Mouse (Mus musculus) adrenal gland, postnatal 4 days (tissue): ENCODE measurements around the gene Gm45062. TPM values are rescaled to one million over a fixed set of nuclear protein-coding genes. Genes with fewer than 3 reads are reported as not detected.
A peak's percentile ranks its signal among the peaks of the same experiment; 100 is the strongest.

Source experiments
- DNase-seq, 2 experiments: peaks; one replicate each; pipeline ENCODE4 v3.0.0; 2021 to 2022; ENCODE audit warnings: low spot score in 2 of 2, mixed read lengths in 2 of 2
- long read RNA-seq, 2 experiments: library from polyadenylated mRNA; stranded (forward); transcript quantifications; one replicate each; pipeline ENCODE4 v2.0.0; 2021
- total RNA-seq, 2 experiments: library from RNA; stranded (reverse); gene quantifications; 2 replicates each; pipeline ENCODE4 v1.2.3; 2021

Gm45062 gene
- total RNA-seq = not detected
- long read RNA-seq, experiment 1, partial matches to known transcripts = 0 of 1 reads
- long read RNA-seq, experiment 1, other reads (novel, unspliced or antisense) = 1 of 1 reads
- long read RNA-seq, experiment 2, partial matches to known transcripts = 0 of 2 reads
- long read RNA-seq, experiment 2, other reads (novel, unspliced or antisense) = 2 of 2 reads

DNA sequence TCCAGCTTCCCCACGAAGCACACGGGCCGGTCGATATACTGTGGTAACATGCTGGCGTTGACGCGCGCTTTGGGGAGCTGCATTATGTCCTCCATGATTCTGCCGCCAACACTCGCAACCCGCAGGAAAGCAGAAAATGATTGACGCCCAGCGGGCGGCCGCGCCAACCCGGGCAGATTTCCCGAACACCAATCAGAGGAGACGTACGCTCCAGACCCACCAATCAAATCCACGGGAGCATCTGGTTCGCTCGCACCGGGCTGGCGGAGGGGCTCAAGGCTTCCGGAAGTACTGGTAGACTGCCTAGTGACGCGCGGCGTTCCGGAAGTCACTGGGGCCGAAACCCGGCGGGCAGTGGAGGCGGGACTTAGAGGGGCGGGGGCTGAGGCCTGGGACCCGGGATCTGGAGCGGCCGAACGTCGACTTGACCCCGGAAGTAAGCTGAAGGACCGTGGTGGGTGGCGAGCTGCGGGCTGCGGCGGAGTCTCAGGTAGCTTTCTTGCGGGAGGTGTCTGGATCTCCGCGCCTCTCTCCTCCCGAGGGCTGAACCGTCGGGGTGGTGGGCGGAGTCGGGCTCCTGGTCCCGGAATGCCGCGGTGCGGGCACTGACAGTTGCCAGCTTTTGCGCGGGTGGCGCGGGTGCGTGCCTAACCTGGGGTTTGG, at the start of gene Gm45062, which contains the start of the genes Rpa3 and Umad1:
Gene Gm45062 (plus strand): TSS at position 447 of the 663 bp plus-strand sequence.
Gene Rpa3 (minus strand): TSS at position 170 of the 663 bp plus-strand sequence.
Gene Umad1 (plus strand): TSS at position 285 of the 663 bp plus-strand sequence.
- DNase-seq = peak; percentile 90 to 93

DNA sequence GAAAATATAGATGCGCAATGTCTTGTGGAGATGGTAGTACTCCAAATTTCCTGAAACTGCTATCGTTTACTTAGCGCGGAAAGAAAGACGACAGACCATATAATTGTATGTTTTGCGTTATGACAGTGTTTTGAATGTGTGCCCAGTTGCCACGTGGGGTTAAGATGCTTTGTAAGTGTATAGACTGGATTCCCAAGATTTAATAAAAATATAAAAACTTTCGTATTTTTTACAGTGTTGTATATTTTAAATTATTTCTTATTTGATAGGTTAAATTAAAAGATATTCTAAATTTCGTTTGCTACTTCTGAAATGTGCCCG, 49.4 kb upstream of the Gm45062 start:
- no peak for DNase-seq

DNA sequence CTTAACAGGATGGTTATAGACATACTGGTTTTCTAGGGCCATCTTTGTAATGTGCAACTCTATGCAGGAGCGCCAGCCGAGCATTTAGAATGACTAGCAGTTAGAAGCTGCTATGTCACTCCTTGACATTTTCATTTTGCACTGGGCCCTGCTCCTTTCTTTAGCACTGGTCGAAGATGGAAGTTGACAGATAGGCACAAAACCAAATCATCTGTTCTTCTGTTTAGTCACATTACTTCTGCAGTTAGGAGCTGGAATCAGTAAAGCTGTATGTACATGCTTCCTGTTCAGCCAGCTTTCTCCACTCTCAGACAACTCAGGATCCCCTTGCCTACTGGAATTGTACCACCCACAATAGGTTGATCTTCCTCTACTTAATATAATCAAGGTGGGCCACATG, 48.6 kb upstream of the Gm45062 start:
- DNase-seq = no peak

DNA sequence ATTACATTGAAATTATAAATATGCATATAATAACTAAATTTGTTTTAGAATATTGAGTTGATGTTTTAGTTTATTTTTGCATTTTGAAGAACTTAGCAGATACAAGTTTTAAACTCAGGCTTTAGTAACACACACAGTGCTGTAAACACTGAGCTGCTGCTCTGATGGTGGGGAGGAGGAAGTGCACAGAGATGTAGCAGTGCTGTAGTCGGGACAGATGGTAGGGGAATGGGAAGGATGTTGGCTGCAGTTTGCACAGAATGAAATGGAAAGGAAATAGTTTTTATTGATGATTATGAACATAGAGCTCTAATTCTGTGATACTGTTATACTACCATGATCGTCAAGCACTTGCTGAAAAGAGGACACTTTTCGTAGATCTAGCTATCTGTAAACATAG, 32.2 kb upstream of the Gm45062 start:
- no peak for DNase-seq

DNA sequence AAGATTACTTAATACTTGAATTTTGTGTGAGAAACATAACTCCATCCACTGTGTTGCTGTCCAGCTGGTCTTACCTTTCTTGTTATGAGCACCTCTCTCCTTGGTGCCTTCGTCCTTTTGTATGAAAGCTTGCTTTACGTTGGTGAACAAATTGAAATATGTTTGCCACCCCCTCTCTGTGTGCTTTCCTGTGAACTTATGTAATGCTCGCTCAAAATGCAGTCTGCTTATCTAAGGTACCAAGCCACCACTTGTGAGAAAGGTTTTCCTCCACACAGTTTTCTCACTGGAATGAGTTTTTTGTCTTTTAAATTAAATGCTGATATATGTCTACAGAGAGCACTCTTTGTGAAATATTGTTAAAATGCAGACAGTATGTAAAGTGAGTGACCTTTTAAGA, 30.7 kb upstream of the Gm45062 start:
- no peak for DNase-seq

DNA sequence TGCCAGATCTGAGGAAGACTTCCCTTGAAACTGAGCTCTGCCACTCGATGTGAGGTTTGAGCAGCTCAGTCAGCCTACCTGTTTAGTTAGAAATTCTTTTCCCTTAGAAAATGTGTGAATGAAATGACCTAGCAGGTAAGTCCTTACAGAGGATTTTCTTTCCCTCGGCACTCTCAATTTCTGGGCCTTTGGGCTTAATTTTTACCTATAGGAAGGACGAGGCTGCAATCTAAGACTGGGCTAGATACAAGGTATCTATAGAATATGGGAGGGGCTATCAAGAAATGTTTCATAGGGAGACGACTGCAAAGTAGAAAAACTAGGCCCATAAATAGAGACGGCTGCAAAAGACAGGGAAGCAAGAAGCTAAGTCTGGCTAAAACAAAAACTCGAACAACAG, 934 bp upstream of the Gm45062 start:
- no peak for DNase-seq

DNA sequence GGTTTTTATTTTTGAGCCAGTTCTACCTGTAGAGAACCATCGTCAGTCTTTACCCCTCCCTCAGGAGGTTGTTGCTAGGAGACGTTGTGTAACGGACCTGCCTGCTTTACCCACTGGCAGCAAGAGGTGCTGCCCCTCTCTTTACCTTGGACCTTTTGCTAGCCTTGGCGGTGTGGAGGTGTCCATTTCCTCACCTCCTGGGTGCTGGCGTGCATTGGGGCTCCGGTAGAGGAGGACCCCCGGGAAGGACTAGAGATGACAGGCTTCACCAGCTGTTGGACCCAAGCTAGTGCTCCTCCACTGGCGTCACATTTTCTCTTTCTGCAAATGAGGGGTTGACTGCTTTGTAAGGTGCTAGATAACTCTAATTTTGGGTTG, 406 bp downstream of the Gm45062 start:
- peak; percentile 6 to 8 for DNase-seq

DNA sequence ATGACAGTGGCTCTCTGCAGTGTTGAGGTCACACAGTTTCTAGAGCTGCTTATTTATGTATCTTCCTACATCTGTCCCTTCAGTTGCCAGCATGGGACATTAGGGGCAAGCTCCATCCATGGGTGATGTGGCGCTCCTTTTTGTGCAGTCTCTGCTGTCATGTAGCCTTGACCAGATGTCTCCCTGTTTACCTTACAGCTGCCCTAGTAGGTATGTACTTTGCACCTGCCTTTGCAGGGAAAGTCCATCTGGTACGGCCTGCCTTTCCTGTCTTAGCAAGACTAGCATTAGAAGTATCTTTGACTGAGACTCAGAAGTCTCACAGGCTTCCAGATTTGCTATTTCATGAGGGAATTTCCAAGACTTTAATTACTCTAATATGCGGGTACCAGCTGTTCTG, 11.8 kb downstream of the Gm45062 start:
- DNase-seq = no peak

DNA sequence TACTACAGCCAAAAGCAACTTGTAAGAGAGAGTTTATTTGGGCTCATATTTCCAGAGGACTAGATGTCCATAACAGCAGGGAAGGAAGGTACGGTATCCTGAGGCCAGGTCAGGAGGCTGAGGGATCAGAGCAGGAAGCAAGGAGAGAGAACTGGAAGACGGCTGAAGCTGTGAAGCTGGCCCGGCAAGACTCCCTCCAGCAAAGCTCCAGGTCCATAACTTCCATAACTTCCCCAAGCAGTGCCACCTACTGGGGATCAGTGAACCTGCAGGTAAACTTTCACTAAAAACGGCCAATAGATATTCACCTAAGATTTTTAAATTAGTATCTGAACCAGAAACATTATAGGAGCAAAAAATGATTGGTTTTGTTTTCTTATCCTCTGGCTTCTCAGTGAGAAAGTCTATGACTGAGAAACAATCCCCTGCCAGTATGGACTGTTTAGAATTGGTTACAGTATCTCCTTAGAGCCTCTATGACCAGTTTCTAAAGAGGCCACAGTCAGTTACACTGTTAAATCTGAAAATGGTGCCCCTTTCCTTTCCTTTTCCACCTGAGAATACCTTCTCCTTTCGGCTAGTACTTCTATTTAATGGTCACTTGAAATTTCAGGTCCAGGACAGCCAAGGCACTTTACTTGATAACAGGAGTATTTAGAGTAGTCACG, 15.3 kb downstream of the Gm45062 start:
- DNase-seq = peak in 1 of 2 experiments; percentile 14

DNA sequence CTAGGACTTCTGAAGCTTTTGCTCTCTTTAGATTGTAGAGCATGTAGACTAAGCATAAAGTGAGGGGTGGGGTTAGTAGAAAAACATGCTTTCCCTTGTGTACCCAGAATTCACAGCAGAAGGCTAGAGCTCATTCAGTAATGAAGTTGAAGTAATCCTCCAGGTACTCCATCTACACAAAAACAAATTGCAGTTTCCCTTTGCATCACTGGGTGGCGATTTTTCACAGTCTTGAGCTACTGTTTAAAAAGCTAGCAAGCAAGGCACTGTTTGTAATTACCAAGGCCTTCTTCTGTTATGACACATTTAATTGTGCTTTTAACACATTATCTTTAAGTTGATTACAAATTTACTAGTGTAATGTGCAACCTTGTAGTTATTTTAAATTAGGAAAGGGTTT, 15.8 kb downstream of the Gm45062 start:
- no peak for DNase-seq

DNA sequence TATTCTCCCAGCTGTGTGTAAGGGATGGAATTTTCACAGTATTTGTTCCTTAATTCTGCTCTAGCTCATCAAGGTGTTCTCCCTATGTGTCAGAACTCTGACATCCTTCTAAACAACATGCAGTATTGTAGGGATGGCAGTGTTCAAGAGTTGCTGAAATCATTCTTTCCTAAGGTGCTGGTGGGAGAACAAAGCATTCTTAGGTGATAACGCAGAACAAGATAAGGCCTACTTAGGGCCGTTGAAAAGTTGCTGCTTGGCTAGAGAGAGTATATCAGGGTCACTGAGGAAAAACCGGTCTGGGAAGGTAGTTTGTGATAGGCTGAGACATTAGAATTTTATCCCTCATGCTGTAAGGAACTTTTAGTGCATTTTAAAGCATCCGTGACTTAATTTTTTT, 17.2 kb downstream of the Gm45062 start:
- DNase-seq = no peak

DNA sequence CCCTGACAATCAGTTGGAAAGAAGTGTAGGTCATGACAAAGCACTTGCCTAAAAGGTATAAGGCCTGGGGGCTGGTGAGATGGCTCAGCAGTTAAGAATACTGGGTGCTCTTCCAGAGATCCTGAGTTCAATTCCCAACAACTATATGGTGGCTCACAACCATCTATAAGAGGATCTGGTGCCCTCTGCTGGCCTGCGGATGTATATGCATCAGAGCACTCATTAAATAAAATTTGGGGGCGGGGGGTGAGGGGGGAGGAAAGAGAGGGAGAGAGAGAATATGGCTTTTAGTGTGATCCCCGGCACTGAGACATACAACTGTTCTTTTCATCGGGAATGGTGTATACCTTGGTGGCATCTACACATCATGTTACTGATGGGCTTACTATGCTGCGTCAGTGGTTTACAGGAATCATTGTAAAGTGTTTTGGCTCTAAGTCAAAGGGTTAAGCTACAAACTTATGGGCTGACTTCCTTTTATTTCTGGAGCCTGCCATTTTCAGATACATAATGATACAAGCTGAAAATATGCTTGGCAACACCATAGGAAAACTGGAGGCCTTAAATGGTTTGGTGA, 19.3 kb downstream of the Gm45062 start:
- no peak for DNase-seq

DNA sequence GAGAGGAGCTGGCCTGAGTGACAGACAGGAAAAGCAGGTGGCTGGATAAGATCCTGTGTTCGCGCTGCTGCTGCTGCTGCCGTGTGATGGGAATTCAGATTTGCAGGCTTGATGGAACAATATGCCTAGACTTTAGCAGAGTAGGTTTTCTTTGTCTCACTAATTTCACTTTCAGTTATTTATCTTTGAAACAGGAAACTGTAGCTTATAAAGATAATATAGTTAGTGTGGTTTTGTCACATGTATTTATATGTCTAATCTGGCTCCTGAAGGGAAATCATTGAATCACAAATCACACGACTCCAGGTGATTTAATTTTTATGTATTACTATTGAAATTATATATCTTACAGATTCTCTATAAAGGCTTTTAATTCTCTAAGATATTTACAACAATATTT, 24.0 kb downstream of the Gm45062 start:
- DNase-seq = no peak

DNA sequence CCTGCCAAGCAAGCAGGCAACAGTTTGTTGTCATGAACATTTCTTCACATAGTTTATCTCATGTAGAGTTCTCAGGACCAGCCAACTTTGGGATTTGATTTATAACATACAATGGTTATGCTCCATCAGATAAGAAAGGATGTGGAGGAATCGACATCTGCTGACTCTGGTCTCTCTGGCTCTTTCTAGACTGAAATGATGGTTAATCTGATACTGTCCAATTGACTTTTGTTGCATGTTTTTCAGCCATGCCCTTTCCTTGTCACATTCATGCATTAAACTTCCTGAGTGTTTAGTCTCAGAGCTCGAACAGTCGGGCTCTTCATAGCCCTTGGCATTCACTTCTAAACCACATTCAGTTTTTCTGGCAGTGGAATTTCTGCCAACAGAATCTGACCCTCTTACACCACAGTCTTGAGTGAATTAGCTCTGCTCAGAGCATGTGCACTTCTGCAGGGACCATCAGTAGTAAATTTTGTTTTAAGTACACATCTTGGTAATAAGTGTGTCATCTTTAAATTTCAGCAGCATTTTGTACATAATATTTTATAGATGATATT, 26.2 kb downstream of the Gm45062 start:
- DNase-seq = no peak

DNA sequence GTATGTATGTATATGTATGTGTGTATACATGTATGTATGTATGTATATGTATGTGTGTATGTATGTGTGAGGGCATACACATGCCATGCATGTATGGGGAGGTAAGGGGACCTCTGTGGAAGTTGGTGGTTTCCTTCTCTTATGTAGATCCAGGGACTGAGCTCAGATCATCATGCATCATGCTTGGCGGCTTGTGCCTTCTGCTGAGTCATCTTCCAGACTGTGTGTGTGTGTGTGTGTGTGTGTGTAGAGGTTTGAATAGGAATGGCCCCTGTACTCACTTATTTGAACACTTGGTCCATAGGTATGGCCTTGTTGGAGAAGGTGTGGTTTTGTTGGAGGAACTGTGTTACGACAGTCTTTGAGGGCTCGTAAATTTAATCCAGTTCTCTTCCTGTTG, 26.9 kb downstream of the Gm45062 start:
- no peak for DNase-seq

DNA sequence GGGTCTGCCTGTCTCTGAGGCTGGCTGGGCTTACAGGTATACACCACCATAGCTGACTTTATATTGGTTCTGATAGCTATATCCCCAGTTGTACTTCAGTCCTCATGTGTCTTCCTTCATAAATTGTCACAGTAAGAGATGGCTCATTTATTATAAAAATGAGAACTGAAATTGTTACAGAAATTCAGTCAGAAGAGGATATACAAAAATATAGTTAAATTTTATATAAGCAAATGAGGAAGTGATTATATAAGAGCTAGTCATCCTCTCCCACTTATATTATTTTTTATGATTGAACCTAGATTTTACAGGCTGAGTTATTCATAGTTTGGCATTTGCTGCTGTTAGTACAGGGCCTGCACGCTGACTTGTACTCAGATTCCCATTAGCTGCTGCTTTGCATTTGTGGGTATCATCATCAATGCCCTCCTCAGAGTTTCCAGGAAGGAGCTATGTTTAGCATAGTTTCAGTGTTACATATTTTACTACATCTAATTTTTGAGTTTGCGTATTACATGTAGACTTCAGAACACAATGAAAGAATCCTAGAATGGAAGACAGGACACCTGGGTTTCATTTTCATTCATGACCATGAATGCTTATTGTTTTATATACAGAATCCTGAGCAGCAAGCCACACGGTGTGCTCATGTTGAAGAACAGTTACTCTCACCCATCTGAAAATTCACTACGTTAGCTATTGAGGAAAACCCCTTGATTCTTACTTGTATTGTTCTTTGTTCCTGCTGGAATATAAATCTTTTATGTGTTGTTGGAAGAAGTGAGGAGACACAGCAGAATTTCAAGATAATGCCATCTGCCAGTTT, 29.7 kb downstream of the Gm45062 start:
- no peak for DNase-seq

DNA sequence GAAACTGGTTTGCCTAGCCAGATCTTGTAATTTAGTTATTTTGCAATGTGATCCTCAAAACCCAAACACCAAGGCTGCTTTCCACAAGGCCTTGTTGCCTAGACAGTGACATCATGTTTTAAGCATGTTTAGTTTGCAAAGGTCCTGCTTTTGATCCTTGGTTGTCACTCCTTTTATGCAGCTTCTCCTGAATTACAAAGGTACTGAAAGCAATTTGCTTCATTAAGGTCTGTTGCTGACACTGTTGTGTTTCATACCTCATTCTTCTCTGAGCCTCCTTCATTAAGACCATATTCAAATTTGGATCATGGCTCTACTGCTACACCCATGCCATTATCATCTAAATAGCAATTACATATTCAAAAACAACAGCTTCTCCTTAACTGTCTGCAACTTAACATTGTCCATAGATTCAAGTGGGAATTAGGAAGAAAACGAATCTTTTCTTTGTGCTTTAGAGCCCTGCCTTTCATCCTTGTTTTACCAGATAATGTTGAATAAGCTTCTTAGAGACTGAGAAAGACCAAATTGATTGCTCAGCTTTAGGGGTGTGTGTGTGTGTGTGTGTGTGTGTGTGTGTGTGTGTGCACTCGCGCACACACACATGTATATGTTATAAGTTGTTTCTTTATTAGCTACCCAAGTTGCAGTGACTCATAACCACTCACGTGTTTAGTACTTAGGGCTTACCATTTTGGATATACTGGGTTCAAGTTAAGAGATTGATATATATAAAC, 35.0 kb downstream of the Gm45062 start:
- no peak for DNase-seq

DNA sequence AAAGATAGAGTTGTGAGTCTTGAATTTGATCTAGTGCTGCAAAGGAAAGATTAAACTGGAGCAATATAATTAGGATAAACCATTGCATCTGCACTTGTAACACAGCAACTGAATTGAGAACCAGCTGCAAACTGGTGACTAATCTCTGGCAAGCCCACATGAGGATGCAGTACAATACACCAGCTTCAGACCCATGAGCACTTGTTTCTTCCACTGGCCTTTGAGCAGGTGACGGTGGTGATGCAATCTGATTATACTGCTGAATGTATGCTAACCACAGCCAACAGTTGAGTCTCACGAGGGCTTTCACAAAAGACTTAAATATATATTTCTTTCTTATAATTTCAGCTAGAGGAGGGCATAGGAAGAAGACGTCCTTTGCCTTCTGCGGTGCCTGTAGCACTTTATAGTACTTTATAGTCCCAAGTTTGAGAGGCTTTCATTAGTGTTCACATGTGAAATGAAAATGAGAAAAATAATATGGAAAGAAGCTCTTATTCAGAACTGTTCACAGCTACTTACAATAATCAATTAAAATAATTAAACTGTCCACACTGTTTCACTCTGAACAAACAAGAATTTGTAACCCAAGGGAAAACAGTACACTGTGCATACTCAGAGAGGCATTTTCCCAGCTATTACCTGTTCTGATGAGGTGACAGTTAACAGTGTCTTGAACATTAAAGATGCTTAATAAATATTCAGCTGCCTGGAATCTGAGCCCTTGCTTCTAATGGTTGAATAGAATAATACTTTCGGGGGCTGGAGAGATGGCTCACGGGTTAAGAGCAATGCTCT, 40.0 kb downstream of the Gm45062 start:
- DNase-seq = no peak

DNA sequence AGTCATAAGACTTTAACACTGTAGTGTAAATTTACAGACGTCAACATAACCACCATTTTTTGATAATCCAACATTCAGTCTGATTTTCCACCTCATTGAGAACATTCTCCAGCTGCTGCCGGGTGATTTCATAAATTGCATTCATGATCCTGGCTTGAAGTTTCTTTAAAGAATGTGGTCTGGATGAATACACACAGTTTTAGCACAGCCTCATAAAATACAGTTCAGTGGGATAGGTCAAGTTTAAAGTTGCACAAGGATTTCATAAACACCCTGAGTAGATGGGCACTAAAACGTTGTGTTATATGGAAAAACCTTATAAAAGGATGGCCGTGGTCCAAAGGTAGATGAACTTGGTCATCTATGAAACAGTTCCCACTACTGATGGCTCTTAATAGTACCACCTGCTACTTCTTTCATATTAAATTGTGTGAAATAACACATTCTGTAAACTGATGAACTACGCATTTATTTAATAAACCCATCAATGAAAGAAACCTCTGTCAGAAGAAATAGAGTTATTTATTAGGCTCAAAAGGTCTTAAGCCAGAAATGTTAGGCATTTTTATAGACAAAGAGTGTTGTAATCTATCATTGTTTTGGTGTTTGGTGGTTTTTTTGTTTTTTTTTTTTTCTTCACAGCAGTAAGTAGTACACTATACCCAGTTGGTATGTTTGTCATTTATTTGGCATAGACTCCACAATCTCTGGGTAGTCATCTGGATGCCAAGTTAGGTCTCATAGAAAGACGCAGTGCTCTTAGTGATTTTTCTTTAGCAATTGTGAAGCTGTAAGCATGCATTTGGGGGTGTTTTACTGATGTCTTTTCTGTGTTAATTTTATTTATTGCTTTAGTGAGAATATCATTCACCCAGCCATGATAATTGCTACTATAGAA, 48.9 kb downstream of the Gm45062 start:
- DNase-seq = no peak
